Mouse (Mus musculus) heart, adult 9 months (tissue): ENCODE results near the gene Chn2.

ENCODE experiments used
- DNase-seq, 2 experiments: peaks; one replicate each; pipeline ENCODE4 v3.0.0; 2022; ENCODE audit warnings: low spot score in 2 of 2

Chn2 gene

DNA sequence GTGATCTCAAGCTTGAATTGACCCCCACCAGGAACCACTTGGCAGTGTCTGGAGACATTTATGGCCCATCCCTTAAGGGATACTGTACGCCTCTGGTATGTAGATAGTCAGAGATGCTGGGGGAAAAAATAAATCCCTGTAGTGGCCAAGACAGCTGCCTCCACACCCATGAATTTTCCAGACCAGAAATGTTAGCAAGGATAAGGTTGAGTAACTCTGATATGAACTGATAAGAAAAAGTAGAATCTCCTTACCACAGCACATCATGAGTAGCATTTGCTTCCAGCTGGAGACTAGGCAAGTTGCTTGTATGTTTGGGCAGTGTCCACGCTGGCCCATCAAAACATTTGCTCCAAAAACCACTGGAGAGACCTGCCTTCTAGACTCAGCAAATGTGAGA lies 239.3 kb downstream of the Chn2 start:
- peak; percentile 53 to 66 for DNase-seq

GRCm38 (mm10) chr6:54279391-54279790 lies 240.0 kb downstream of the Chn2 start:
- DNase-seq, result peak; percentile 50 to 56

DNA sequence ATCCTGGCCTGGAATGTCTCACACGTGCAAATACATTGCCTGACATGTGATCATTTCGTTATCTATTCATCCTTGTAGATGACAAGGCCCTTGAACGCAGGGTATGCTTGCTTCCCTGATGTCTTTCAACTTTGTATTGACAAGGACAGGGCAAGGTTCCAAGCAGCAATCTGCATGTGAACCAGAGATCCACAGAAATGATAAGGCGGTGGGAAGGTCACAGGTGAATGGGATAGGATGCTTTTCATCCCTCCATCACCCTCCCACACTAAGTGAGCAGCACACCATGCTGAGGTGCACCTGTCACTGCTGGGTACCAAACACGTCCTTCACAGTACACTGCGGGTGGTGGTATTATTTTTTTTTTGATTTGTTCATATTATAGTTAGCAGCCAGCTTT lies 240.9 kb downstream of the Chn2 start:
- DNase-seq, result no peak

DNA sequence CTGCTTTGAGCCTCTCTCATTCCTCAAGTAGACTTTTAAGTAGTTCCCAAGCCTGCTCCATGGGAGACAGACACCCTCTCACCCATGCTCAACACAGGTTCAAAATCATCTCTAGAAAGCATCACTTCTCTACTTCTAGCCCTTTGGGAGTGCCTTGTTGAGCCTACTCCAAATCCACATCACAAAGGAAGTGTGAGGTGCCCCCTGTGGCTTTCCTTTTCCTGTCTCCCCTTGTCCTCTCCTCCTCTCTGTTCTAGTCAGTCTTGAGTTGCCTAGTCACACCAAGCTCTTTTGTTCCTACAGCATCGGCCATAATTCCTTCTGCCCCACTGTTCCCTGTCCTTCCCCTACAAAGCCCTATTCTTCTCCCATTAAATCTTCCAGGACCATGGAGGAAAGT lies 243.9 kb downstream of the Chn2 start:
- no peak for DNase-seq

- DNase-seq, result no peak
These were observed 244.9 kb downstream of the Chn2 start for GRCm38 (mm10) chr6:54284167-54284711.

DNA sequence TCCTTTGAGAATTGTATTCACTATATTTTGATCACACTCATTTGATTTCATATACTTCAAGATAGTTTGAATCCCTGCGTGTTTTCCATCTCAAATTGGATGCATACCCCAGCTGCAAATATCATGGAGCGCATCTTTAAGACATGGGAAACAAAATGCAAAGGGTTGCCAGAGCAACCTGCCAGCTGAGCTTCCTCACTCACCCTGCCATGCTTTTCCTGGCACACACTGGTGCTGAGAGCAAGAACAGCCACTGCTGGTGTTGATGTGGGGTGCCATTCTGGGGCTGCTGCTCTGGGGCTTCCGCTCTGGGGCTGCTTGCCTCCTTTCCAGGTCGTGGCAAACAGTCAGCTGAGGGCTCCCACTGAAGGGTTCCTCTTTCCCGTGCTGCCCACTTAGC lies 247.5 kb downstream of the Chn2 start:
- DNase-seq, result no peak

DNA sequence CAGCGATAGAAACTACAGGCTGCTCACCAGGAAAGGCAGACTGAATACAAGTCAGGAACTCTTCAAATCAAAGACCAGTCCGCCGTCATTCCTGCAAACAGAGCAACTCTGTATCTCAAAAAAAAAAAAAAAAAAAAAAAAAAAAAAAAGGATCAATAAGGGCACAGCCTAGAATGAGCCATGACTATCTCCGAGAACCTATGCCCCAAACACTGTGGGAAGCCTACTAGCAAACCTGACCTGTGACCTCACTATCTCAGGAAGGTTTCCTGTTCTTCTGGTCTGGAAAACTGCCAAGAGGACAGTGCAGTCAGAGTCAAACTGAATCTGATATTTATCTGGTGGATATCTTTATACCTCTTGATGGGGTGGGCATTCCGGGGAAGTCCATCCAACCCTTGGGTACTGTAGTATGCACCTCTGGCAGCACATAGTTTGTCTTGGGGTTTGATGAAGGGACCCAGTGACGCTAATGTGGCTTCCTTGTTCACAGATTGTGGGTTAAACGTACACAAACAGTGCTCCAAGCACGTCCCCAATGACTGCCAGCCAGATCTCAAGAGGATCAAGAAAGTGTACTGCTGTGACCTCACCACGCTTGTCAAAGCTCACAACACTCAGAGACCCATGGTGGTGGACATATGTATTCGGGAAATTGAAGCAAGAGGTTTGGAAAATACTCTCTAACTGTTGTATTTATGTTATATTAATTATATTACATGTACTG lies 250.6 kb downstream of the Chn2 start:
- DNase-seq, result no peak

DNA sequence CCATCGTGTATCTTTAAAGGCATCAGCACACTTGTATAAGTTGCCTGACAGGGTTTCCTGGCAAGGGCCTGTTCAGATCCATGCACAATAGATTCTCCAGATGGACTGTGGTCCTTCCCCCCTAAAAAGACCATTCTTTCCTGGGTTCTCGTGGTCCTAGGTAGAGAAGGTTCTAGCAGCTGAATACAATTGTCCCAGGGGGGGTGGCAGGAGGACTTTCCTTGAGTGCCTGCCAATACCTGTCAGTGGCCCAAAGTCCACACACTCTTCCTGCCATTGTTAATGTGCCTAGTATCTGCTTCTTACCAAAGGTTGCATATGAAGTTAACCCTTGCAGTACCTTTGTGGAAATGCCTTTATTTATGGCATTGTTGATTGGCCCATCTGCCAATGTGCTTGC lies 257.9 kb downstream of the Chn2 start:
- peak; percentile 44 to 56 for DNase-seq

- peak; percentile 49 to 52 for DNase-seq
These were observed 260.1 kb downstream of the Chn2 start for GRCm38 (mm10) chr6:54299417-54299816.

- no peak for DNase-seq
These were observed 266.4 kb downstream of the Chn2 start for GRCm38 (mm10) chr6:54305777-54306176.

DNA sequence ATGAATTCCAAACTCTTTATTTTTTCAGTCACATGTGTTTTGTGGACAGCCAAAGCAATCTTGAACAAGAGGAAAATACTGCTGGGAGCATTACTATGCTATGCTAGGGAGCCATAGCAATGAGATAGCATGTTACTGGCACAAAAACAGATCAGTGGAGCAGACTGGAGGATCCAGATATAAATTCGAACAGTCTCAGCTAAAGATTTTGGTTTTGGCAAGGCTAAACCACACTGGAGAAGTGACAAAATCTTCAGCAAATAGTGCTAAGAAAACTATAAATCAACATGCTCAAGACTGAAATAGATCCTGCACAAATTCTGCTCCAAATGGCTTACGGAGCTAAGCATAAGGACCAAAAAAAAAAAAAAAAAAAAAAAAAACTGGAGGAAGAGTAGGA lies 273.7 kb downstream of the Chn2 start:
- no peak for DNase-seq

DNA sequence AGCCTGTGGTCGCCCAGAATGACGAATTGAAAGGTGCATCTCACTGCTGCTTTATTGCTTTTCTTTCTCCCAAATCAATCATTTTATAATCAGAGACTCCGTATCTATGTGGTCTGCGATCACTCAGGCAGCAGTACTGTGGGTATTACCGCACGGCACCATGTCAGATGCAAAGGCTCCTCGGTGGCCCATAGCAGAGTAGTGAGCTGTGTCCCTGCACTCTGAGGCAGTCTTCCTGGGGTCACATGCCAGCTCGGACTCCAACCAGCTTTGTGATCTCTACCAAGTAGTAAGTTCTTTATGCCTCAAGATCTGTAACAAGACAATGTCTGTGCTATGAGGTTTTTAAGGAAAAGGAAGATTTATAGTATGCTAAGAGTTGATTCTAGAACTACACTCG lies 279.3 kb downstream of the Chn2 start:
- no peak for DNase-seq

DNA sequence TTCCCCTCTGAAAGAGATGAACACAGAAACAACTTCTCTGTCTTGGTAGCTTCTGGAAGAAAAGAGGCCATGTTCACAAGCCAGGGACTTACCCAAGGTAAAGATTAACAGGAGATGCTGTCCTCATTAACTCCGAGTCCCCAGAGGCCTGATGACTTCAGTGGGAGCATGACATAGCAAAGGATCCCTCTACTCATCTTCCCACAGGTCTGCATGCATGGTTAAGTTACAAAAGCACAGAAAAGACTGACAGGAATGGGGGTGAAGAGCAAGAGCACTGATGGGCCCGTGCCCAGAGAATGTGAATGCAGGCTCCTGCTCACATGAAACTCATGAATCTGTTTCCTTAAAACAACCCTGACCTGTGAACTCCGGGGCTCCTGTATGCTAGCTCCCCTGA lies 279.8 kb downstream of the Chn2 start:
- DNase-seq, result no peak

- DNase-seq, result no peak
These were observed 280.9 kb downstream of the Chn2 start for GRCm38 (mm10) chr6:54320236-54320635.

GRCm38 (mm10) chr6:54325246-54325885 lies 286.0 kb downstream of the Chn2 start, which contains the start of gene Prr15:
Prr15 (plus strand) TSS chr6:54325835.
- DNase-seq, result no peak

DNA sequence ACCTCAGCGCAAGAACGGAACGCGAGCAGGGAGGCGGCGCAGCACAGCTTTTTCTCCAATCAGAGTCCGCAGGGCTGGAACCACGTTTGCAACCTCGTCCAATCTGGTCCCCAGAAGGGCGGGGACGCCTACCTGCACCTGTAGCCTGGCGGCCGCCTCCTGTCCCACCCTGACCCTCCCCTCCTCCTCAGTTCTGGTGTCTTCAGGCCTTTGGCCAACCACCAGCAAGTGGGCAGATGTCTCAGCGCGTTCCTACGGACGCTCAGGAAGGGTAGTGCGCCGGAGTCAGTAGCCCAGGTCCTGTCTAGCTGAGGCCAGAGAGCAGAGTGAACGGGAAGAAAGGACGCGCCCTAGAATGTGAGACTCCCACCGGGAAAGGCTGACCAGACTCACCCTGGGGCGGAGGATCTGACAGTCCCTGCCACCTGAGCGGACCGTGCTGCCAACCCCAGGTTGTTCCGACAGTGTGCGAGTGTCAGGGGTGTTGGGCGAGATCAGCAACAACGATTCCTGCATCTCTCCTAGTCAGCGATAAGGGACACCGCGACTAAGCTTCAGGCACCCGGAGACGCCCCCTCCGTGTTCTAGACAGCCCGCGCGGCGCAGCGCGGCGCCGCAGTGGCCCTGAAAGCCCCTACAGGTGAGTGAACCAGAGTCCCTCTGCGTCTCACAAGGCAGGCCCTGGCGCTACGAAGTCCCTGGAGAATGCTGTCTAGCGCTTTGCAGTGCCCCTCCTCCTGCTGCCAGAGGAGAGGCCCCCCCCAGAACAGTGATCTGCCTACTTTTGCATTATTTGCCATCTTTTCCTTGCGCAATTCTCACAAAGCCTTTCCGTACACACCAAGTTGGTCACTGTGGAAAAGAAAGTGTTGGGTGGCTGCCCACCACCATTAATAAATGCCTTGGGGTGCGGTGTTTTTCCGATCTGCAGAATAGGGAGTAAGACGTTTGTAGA lies 287.6 kb downstream of the Chn2 start:
- DNase-seq, result peak; percentile 42 to 45

- peak; percentile 62 to 72 for DNase-seq
These were observed 288.3 kb downstream of the Chn2 start for GRCm38 (mm10) chr6:54327626-54328003.

- no peak for DNase-seq
These were observed 289.4 kb downstream of the Chn2 start for GRCm38 (mm10) chr6:54328783-54329182.

GRCm38 (mm10) chr6:54329598-54329997 lies 290.2 kb downstream of the Chn2 start:
- no peak for DNase-seq

DNA sequence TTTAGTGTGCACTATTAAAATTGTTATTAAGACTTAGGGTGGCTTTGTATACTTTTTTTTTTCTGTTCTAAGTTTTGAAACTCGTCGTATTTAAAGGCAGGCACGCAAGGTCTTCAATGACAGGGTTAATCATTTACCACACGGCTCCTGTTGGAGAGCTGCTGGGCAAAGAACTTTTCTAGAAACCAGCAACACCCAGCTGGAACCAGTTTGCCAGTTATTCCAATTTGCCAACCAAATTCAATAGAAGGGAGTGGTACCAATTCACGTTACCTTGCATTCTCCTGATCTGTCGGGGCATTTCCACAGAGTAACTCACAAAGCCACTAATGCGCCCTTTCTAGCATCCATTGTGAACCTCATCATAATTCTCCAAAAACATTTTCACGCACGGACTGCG lies 290.8 kb downstream of the Chn2 start:
- no peak for DNase-seq

DNA sequence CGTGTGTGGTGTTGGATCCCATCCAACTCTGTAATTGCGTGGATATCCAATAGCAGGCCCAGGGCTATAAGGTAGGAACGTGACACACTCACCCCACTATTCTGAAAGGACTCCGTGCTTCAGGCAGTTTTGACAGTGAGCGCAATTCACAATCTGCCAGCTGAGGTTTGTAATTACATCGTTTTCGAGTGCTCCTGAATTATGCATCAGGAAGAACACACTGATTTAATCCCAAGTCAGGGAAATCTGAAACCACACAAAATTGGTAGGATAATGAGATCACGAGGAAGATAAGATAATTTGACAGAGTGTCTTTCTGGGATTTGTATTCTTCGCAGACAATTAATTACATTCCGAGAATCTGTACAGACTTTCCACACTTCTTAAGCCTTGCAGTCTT lies 292.4 kb downstream of the Chn2 start:
- no peak for DNase-seq

DNA sequence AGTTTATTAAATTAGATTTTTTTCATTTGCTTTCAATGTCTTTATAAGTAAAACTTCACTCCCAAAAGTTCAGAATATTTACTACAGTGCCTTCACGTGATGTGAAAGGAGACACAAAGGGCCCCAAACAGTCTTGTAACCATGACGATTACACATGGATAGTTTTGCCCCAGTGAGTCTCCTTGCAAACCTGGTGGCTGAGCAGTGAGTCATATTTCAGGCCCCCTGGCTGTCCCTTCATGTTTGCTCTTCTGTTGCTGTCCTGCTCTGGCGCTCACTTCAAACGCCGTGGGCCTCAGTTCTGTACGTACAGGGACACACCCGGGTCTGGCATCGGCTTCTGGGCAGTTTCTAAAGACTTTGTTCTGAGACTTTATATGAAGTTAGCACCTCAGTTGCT lies 292.8 kb downstream of the Chn2 start:
- no peak for DNase-seq
